8 mouse cellular contexts compared by ENCODE assay signal in genomic region chr8:122433269-122433905, GRCm38 (mm10). TPM values are rescaled to one million over a fixed set of nuclear protein-coding genes. Genes with fewer than 3 reads are reported as not detected.
DNase-seq lines count a peak whose midpoint lies in the region; ATAC-seq and TF ChIP-seq lines count a peak whose summit lies in the region.

No protein-coding gene starts in this region.

- H3K36me3 ChIP-seq in kidney, embryonic 14.5 days (ENCODE audit: control insufficient read depth, insufficient read depth, low read length): peaks cover 30% of the 10 kb centered on the region
- 0 out of 2 replicates have a peak, but pooled peaks cover 12% of the 10 kb centered on the region for H3K36me3 ChIP-seq in intestine, embryonic 16.5 days (ENCODE audit: control insufficient read depth, insufficient read depth, low read length)
- peaks cover 39% of the 10 kb centered on the region for H3K36me3 ChIP-seq in midbrain, postnatal 0 days (ENCODE audit: insufficient read depth, low read length)

- H3K4me2 ChIP-seq in kidney, embryonic 14.5 days (replicated peaks; ENCODE audit: low read depth, low read length): peak overlapping the region; percentile 90; the same call in 1 of the 2 replicates
- peak overlapping the region; percentile 91 for H3K4me2 ChIP-seq in intestine, embryonic 16.5 days (ENCODE audit: low read depth, low read length)
- no peak overlapping the region for H3K4me2 ChIP-seq in midbrain, postnatal 0 days (ENCODE audit: low read depth, low read length, poor library complexity, severe bottlenecking)

- TF ChIP-seq CTCF in midbrain, postnatal 0 days (IDR thresholded peaks at IDR 0.05): peak; percentile 42

- peaks cover 24% of the 10 kb centered on the region for H3K4me1 ChIP-seq in kidney, embryonic 14.5 days (ENCODE audit: control insufficient read depth, insufficient read depth, low read length)
- peaks cover 19% of the 10 kb centered on the region for H3K4me1 ChIP-seq in intestine, embryonic 16.5 days (ENCODE audit: control insufficient read depth, insufficient read depth, low read length)
- H3K4me1 ChIP-seq in midbrain, postnatal 0 days (ENCODE audit: insufficient read depth, low read length): no peaks in the 10 kb centered on the region

- DNase-seq in kidney, adult 9 months: no peak
- peak; percentile 14 for DNase-seq in embryo, embryonic 11 days
- DNase-seq in midbrain, postnatal 0 days (ENCODE audit: low spot score): no peak
- no peak for DNase-seq in T-cell, adult 2 months (ENCODE audit: low spot score)
- DNase-seq in layer of hippocampus, postnatal 36 days: no peak
- no peak for DNase-seq in urinary bladder, postnatal 4 days (ENCODE audit: low spot score in 2 of 2)

- peak overlapping the region; percentile 75; the same call in 1 of the 2 replicates for H3K9ac ChIP-seq in kidney, embryonic 14.5 days (ENCODE audit: low read depth, low read length)
- peak overlapping the region; percentile 87 for H3K9ac ChIP-seq in intestine, embryonic 16.5 days (ENCODE audit: low read depth, low read length)
- H3K9ac ChIP-seq in midbrain, postnatal 0 days (replicated peaks; ENCODE audit: low read length, poor library complexity, severe bottlenecking): no peak overlapping the region

- peak; percentile 45; the same call in 1 of the 2 replicates for ATAC-seq in kidney, embryonic 14.5 days (ENCODE audit: low FRiP score, low TSS enrichment)
- no peak for ATAC-seq in intestine, embryonic 16.5 days
- ATAC-seq in midbrain, postnatal 0 days (ENCODE audit: low FRiP score): peak; percentile 11; the same call in 1 of the 2 replicates

- H3K27me3 ChIP-seq in kidney, embryonic 14.5 days (ENCODE audit: control insufficient read depth, insufficient read depth, low read length): no peaks in the 10 kb centered on the region
- no peaks in the 10 kb centered on the region for H3K27me3 ChIP-seq in intestine, embryonic 16.5 days (replicated peaks; ENCODE audit: control insufficient read depth, insufficient read depth, low read length)
- H3K27me3 ChIP-seq in midbrain, postnatal 0 days (ENCODE audit: insufficient read depth, low read length): no peaks in the 10 kb centered on the region

- H3K9me3 ChIP-seq in kidney, embryonic 14.5 days (ENCODE audit: control insufficient read depth, low read length): no peaks in the 10 kb centered on the region
- H3K9me3 ChIP-seq in intestine, embryonic 16.5 days (ENCODE audit: control insufficient read depth, low read length): no peaks in the 10 kb centered on the region
- no peaks in the 10 kb centered on the region for H3K9me3 ChIP-seq in midbrain, postnatal 0 days (ENCODE audit: low read length)

- H3K27ac ChIP-seq in kidney, embryonic 14.5 days (ENCODE audit: low read depth, low read length): peak overlapping the region; percentile 65; the same call in 1 of the 2 replicates
- peak overlapping the region; percentile 91 for H3K27ac ChIP-seq in intestine, embryonic 16.5 days (ENCODE audit: low read length)
- H3K27ac ChIP-seq in midbrain, postnatal 0 days (ENCODE audit: low read depth, low read length): no peak overlapping the region

- peak overlapping the region; percentile 59; the same call in 1 of the 2 replicates for H3K4me3 ChIP-seq in kidney, embryonic 14.5 days (ENCODE audit: low read length)
- H3K4me3 ChIP-seq in intestine, embryonic 16.5 days (ENCODE audit: low read length): no peak overlapping the region
- H3K4me3 ChIP-seq in midbrain, postnatal 0 days (ENCODE audit: low read depth, low read length): no peak overlapping the region

- 66% methylated on average over 11 of the region's 11 CpGs for WGBS in kidney, embryonic 14.5 days
- 60% methylated on average over 11 of the region's 11 CpGs for WGBS in intestine, embryonic 16.5 days
- 71% methylated on average over 11 of the region's 11 CpGs for WGBS in midbrain, postnatal 0 days

RNA-seq across cellular contexts. Expression of gene Cyba, which starts 0.7 kb away (rescaled TPM):
- polyA plus RNA-seq in kidney, embryonic 14.5 days (2014; fragmentation: Nextera tagmentation; extraction: Ambion mirVana): 186 and 216 TPM in 2 replicates
- polyA plus RNA-seq in intestine, embryonic 16.5 days (2015; fragmentation: Nextera tagmentation; extraction: Ambion mirVana): 338 and 349 TPM in 2 replicates
- total RNA-seq in midbrain, postnatal 0 days (2014; rRNA removed): 23.1 and 27.7 TPM in 2 replicates
- 35.6 and 40.4 TPM in 2 replicates for polyA plus RNA-seq in midbrain, postnatal 0 days (2015; fragmentation: Nextera tagmentation; extraction: Ambion mirVana)
- total RNA-seq in layer of hippocampus, postnatal 36 days (2021): 10 to 100 TPM; 10.0 to 10.2 TPM

RNA-seq across cellular contexts. Expression of gene Mvd, which starts 9.8 kb away (rescaled TPM):
- 23.2 and 36.1 TPM in 2 replicates for polyA plus RNA-seq in kidney, embryonic 14.5 days (2014; fragmentation: Nextera tagmentation; extraction: Ambion mirVana)
- polyA plus RNA-seq in intestine, embryonic 16.5 days (2015; fragmentation: Nextera tagmentation; extraction: Ambion mirVana): 80.4 and 81.7 TPM in 2 replicates
- 57.1 and 94.5 TPM in 2 replicates for total RNA-seq in midbrain, postnatal 0 days (2014; rRNA removed)
- polyA plus RNA-seq in midbrain, postnatal 0 days (2015; fragmentation: Nextera tagmentation; extraction: Ambion mirVana): 62.1 and 66.8 TPM in 2 replicates
- 10 to 100 TPM; 19.1 to 20.6 TPM for total RNA-seq in layer of hippocampus, postnatal 36 days (2021)

RNA-seq across cellular contexts. Expression of gene Il17c, which starts 11.6 kb away (rescaled TPM):
- polyA plus RNA-seq in kidney, embryonic 14.5 days (2014; fragmentation: Nextera tagmentation; extraction: Ambion mirVana): not detected in 2 replicates
- not detected in 2 replicates for polyA plus RNA-seq in intestine, embryonic 16.5 days (2015; fragmentation: Nextera tagmentation; extraction: Ambion mirVana)
- not detected in 2 replicates for total RNA-seq in midbrain, postnatal 0 days (2014; rRNA removed)
- polyA plus RNA-seq in midbrain, postnatal 0 days (2015; fragmentation: Nextera tagmentation; extraction: Ambion mirVana): 0.37 TPM in 1 of 2 replicates, not detected in the other
- total RNA-seq in layer of hippocampus, postnatal 36 days (2021): not detected

RNA-seq across cellular contexts. Expression of gene Snai3, which starts 27.1 kb away (rescaled TPM):
- 0.23 and 0.51 TPM in 2 replicates for polyA plus RNA-seq in kidney, embryonic 14.5 days (2014; fragmentation: Nextera tagmentation; extraction: Ambion mirVana)
- polyA plus RNA-seq in intestine, embryonic 16.5 days (2015; fragmentation: Nextera tagmentation; extraction: Ambion mirVana): 0.73 and 0.83 TPM in 2 replicates
- total RNA-seq in midbrain, postnatal 0 days (2014; rRNA removed): not detected in 2 replicates
- polyA plus RNA-seq in midbrain, postnatal 0 days (2015; fragmentation: Nextera tagmentation; extraction: Ambion mirVana): not detected in 2 replicates
- not detected for total RNA-seq in layer of hippocampus, postnatal 36 days (2021)

RNA-seq across cellular contexts. Expression of gene Rnf166, which starts 42.5 kb away (rescaled TPM):
- polyA plus RNA-seq in kidney, embryonic 14.5 days (2014; fragmentation: Nextera tagmentation; extraction: Ambion mirVana): 33.5 and 35.3 TPM in 2 replicates
- polyA plus RNA-seq in intestine, embryonic 16.5 days (2015; fragmentation: Nextera tagmentation; extraction: Ambion mirVana): 29.2 and 30.4 TPM in 2 replicates
- total RNA-seq in midbrain, postnatal 0 days (2014; rRNA removed): 26.4 and 40.8 TPM in 2 replicates
- 25.1 and 26.5 TPM in 2 replicates for polyA plus RNA-seq in midbrain, postnatal 0 days (2015; fragmentation: Nextera tagmentation; extraction: Ambion mirVana)
- total RNA-seq in layer of hippocampus, postnatal 36 days (2021): 10 to 100 TPM; 31.8 to 36.3 TPM
